Mouse (Mus musculus) hematopoietic stem cell, adult 5-6 weeks (primary cell): ENCODE results near the gene Aldh1b1. TPM values are rescaled to one million over a fixed set of nuclear protein-coding genes. Genes with fewer than 3 reads are reported as not detected.

Experiments used
- ATAC-seq, 2 experiments: fragments of 125-278 bp in 1 of 2; replicated peaks in 1 of 2; 2 replicates each; pipeline ENCODE4 v1.8.0; 2016 to 2017; ENCODE audit warnings: inconsistent platforms in 2 of 2, mild to moderate bottlenecking in 2 of 2, moderate number of reproducible peaks in 2 of 2, low read depth in 1 of 2, moderate TSS enrichment in 1 of 2; ENCODE audit not compliant: low FRiP score in 2 of 2, poor library complexity in 2 of 2, severe bottlenecking in 2 of 2, insufficient read depth in 1 of 2, low TSS enrichment in 1 of 2
- total RNA-seq: library from RNA; stranded (forward); fragments of 172-1452, 232-1000 nt; gene quantifications from 2 replicates; pipeline ENCODE4 v1.2.3, GENCODE M21; 2017

Gene Aldh1b1
- total RNA-seq, 1 experiment from 2014 or later = 19.5 TPM

- no peak for ATAC-seq
Measured at GRCm38 (mm10) chr4:45849419-45849818, 50.6 kb downstream of the Aldh1b1 start.

DNA sequence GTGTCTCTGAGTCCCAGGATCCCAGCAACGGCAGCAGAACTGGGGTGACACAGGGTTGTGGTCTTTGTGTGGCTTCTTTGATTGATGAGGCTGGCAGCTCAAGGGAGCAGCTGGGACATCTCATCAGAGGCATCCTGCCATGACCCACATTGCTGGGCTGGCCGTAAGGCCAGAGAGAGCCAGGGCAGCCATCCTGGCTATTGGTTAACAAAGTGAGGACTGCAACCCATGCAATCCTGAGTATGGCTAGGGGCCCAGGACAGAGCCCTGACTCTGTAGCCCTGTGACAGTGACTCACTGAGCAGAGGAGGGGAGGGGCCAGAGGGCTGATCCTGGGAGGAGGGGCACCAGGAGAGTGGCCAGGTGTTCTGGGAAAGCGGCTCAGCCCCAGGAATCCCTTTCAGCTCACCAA lies 52.8 kb downstream of the Aldh1b1 start:
- ATAC-seq = no peak

DNA sequence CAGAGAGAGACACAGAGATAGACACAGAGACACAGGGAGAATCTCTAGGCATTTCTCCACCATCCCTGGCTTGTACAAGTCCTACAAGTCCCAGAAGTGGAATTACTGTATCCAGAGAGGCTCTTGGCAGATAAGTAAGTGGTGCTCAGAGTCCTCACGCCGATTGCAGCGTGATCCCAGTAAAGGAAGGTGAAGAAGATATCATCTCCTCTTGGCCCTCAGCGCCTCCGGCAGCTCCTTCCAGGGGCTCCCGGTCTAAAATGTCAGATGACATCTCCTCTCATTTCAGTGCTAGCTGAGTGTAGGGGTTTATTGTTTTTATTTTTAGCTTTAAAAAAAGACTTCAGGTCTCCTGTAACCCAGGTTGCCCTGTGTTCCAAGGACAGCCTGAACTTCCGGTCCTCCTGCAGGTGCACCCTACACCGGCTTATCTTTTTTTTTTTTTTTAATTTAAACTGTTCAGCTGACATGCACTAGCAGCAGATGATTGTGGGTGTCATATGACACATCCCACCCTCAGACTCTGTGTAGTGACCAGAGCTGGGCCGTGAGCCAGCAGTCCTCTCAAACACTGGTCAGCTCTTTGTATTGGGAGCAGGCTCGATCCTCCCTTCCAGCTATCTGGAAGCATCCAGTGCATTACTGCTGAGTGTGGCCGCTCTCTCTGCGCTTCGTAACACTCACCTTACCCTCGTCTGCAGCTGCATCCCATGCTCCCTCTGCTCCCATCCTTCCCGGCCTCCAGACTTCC lies 54.8 kb downstream of the Aldh1b1 start:
- no peak for ATAC-seq

Other genes with a start within 250 kb of the Aldh1b1 start
- not detected in 2 replicates for gene Igfbpl1, start 27.9 kb downstream of the Aldh1b1 start, total RNA-seq
- not detected in 2 replicates for gene Stra6l, start 49.6 kb downstream of the Aldh1b1 start, total RNA-seq
- gene Ccdc180, start 91.3 kb downstream of the Aldh1b1 start, total RNA-seq = 0.25 TPM in 1 of 2 replicates, not detected in the other
- gene Tdrd7, start 166.3 kb downstream of the Aldh1b1 start, total RNA-seq = 14.4 and 15.2 TPM in 2 replicates
- gene Tmod1, start 239.9 kb downstream of the Aldh1b1 start, total RNA-seq = 0.10 and 0.19 TPM in 2 replicates